Mouse (Mus musculus): ENCODE results near the gene Tnfaip1.
"Not testable (repeated sequence)": the region's sequence is repeated elsewhere in the genome, so short reads cannot be mapped to it uniquely, and the experiment has no call there.

Tnfaip1 gene

DNA sequence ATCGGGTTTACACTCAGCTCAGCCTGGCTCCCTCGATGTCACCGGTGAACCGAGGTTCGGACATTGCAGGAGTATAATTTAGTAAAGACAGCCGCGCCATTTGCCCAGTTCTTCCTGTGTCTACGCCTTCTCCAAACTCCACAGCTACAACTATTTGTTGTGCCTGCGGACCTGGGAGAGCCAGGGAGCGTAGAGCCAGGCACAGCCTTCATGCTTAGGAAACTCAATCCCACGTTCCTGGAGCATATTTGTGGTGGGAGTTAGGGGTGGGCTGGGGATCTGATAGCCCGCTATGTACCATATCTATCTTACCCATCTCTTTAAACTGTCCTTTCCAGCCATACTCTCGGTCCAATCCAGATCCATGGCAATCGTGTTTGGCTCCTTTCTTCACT, 555 bp upstream of the Tnfaip1 start:
- DNase-seq (ENCODE audit: low read depth, low spot score): no peak

DNA sequence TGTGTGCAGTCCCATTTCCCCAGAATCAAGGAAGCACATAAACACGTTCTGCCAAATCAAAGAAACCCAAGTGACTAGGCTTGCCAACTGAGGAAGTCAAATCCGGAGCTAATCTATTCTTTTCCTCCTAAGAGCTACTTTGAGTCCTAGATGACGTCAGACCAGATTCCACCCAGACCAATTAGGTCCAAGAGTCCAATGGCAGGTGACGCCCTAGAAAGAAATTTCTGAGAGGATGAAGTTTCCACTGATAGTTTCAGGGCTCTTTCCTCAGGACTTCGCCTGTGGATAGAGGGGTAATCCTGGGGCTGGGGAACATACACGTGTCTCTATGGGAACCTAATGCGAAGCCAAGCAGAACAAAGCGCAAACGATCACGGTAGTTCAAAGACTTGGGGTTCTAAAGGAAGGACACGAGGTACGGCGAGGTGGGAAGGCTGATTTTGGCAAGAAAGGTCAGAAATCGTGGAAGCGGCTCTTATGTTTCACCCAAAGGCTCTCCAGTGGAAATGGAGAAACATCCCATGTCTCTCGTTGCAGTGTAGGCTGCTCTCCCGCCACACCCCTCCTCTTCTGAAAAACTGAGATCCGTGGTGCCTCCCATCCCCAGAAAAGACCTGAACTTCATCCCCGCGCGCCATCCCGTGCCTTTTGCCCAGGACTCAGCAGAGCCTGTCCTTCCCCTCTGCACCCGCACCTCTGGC, 604 bp downstream of the Tnfaip1 start:
- no peak for DNase-seq (ENCODE audit: low read depth, low spot score)

GRCm38 (mm10) chr11:78534516-78534915, 1.6 kb downstream of the Tnfaip1 start:
- DNase-seq (ENCODE audit: low read depth, low spot score): no peak

- DNase-seq (ENCODE audit: low read depth, low spot score): not testable (repeated sequence)
These were observed 4.6 kb downstream of the Tnfaip1 start for GRCm38 (mm10) chr11:78531515-78531914.

GRCm38 (mm10) chr11:78531046-78531445, 5.1 kb downstream of the Tnfaip1 start:
- DNase-seq (ENCODE audit: low read depth, low spot score): no peak

DNA sequence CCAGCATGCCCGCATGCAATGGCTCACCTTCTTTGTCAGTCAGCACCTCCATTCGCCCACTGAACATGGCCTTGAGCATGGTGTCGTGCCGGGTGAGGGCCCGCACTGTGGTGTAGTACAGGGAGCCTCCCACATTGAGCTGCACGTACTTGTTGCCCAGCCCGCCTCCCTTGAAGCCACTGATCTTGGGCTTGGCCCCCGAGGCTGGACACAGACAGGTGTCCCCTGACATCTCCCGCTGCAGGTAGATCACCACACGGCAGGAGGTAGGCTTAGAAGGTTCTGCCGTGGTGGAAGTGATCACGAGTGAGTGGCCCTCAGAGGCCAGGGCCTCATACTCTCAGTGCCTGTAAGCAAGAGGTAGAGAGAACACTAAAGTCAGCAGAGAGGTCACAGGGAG, 6.1 kb downstream of the Tnfaip1 start:
- no peak for DNase-seq (ENCODE audit: low read depth, low spot score)

DNA sequence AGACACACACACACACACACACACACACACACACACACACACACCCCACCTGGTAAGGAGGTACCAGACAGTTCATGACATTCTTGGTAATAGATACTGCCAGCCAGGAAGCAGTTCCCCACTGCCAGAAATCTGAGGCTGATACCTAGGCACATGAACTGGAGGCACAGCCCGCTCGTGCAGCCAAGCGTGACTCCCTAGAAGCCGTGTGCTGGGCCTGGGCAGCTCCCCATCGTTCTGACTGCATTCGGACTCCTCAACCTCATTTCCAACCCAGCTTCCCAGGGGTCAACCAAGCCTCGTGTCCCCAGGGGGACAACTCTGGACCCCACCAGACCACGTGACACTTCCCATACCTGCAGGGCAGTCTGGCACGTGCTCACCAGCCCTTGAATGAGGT, 7.4 kb downstream of the Tnfaip1 start:
- no peak for DNase-seq (ENCODE audit: low read depth, low spot score)

DNA sequence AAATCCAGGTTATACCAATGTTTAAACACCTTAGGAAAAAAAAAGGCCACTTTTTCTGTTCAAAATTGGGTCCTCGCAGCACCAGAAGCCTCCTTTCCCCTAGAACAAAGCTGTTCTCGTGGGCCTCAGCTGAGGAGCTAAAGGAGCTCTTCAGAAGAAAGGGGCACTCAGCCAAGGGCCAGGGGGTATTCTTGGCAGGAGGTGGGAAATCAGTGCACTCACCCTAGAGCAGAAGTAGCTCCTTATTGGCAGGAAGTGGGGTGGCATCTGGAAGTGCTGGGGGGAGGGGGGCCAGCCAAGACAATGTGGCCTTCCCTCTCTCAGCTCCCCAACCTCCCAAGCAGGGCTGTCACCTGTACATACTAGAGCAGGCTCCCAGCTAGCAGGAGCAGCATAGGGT, 11.3 kb downstream of the Tnfaip1 start:
- DNase-seq (ENCODE audit: low read depth, low spot score): no peak

DNA sequence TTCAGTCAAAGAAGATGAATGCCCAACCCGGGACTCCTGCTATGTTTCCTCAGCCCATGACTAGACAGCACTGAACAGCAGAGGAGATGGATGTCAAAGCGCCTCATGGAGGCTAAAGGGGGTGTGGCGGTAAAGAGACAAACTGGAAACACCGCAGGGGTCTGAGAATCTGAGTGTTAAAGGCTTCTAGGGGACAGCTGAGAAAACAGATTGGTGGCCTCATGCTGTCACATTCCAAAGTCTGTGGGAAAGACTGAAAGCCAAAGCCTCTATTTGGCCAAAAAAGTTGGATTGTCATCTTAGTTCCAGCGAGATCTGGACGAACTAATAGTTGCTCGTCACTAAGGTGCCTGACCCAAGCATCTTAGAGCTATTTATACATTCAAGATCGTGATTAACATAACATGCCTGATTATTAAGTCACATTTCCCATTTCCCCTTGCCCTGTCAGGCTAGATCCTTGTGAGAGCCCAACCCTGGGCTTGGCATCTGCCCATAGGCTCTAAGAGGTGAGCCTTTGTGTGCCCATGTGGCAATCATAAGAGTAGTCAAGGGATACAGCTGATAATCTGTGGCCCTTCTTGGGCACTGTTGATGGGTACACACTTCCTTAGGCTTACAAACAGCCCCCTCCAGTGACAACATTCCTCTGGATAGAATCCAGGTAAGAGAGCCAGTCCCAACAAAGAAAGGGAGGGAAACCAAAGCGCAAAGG, 12.7 kb downstream of the Tnfaip1 start:
- DNase-seq (ENCODE audit: low read depth, low spot score): no peak

GRCm38 (mm10) chr11:78522481-78522997, 13.6 kb downstream of the Tnfaip1 start:
- DNase-seq (ENCODE audit: low read depth, low spot score): no peak

- no peak for DNase-seq (ENCODE audit: low read depth, low spot score)
These were observed 14.3 kb downstream of the Tnfaip1 start for GRCm38 (mm10) chr11:78521880-78522279.

- DNase-seq (ENCODE audit: low read depth, low spot score): no peak
These were observed 17.2 kb downstream of the Tnfaip1 start for GRCm38 (mm10) chr11:78518931-78519330.

DNA sequence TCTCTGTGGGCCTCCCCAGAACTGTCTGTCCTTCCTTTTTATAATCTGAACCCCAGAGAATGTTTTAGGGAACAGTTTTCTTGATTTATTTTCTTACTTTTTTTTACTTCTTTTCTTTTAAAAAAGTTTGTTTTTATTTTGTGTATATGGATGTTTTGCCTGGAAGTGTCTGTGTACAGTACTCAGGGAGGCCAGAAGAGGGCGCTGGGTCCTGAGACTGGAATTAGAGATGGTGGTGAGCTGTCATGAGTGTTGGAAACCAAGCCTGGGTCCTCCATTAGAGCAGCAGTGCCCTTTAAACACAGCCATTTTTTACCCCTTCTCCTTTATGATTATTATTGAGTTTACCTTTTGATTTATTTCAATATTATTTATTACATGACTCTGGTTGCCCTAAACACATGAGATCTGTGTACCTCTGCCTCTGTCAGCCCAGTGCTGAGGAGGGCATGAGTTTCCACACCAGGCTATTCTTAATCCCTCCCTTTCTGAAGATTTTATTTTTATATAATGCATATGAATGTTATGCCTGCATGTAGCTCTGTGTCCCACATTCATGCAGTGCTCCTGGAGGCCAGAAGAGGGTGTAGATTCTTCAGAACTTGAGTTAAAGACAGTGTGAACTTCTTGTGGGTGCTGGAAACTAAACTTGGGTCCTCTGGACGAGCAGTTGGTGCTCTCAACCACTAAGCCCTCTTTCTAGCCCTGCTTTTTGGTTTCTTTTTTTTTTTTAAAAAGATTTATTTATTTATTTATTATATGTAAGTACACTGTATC, 20.4 kb downstream of the Tnfaip1 start:
- DNase-seq (ENCODE audit: low read depth, low spot score): no peak

DNA sequence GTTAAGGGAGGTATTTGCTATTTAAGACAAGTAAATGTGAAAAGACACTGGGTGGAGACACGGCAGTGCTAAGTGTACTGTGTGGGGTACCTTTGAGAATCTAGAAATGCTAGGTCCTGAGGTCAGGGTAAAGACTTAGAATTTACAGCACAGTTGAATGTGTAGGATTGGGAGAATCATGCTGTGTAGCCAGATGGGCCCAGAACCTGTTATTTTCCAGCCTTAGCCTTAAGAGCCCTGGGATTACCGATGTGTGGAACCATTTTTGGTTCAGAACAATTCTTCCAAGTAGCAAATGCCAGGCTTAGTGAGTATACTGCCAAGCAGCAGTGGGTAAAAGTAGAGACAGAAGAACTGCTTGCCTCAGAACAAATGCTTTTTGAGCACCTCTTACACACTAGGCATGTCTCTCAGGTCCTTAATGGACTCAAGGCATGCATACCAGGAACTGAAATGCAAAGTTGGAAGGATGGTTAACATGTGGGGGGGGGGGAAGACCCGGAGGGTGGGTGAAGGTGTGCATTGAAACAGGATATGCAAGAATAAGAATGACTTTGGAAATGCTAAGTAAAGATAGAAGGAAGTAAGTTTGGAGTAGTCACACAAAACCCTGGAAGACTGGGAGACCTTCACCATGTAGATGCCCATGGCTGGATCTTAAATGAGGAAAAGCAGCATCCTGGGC, 22.9 kb downstream of the Tnfaip1 start:
- no peak for DNase-seq (ENCODE audit: low read depth, low spot score)

GRCm38 (mm10) chr11:78512025-78512957, 23.8 kb downstream of the Tnfaip1 start, which contains the start of the genes Tmem199 and Poldip2:
Tmem199 (minus strand) TSS chr11:78512172.
Poldip2 (plus strand) TSS chr11:78512193.
- DNase-seq (ENCODE audit: low read depth, low spot score): peak; percentile 85

DNA sequence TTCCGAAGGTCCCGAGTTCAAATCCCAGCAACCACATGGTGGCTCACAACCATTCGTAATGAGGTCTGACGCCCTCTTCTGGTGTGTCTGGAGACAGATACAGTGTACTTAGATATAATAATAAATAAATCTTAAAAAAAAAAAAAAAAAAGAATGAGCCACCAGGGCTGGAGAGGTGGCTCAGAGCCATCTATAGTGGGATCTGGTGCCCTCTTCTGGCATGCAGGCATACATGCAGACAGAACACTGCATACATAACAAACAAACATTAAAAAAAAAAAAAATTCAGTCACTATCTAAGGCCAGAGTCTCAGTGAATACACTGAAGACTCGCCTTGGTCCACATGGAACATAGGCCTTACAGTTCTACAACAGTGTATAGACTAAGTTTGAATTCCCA, 27.0 kb downstream of the Tnfaip1 start:
- DNase-seq (ENCODE audit: low read depth, low spot score): no peak

DNA sequence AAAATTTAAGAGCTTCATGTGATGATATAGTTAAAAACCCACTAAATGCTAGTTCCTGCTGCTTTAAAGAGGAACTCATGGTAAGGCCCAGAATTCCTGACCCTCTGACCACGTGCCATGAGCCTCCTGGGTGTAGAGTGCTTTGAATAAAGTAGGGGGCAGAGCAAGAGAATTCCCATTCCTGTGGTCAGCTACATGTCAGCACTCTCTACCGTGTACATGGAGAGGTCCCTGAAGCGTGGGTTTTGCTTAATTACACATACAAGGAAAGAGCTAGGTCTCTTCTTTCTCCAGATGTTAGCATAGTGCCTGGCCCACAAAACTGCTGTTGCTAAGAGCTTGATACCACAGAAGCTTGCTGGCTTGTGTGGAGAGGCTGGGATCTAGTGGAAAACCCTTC, 30.7 kb downstream of the Tnfaip1 start:
- DNase-seq (ENCODE audit: low read depth, low spot score): no peak

- DNase-seq (ENCODE audit: low read depth, low spot score): no peak
These were observed 33.1 kb downstream of the Tnfaip1 start, which contains the start of gene Sebox for GRCm38 (mm10) chr11:78502909-78503650. Sebox (plus strand) TSS chr11:78503447.

- DNase-seq (ENCODE audit: low read depth, low spot score): no peak
These were observed 34.6 kb downstream of the Tnfaip1 start for GRCm38 (mm10) chr11:78501529-78501928.

Measured in WW6 (cell line).